Mouse (Mus musculus) 3T3-L1 (cell line): Measurements from ENCODE around the gene Kars.

Source experiments
- DNase-seq: peaks from one replicate; pipeline ENCODE4 v3.0.0-alpha.2; 2015; ENCODE audit warnings: low read depth, low spot score

Kars gene

DNA sequence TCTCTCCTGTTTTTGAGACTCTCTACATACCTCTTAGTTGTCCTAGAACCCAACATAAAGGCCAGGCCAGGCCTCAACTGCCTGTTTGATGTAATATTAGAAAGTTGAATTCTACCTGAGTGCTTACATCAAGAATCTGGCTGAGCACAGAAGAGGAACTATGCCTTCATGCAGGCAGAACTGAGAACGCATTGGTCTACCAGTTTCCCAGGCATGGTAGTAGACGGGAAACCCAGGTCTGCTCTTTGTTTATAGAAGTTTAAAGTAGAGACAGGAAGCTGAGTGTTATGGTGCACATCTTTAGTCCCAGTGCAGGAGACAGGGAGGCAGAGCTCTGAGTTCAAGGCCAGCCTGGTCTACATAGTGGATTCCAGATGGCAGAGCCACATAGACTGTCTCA lies 64.0 kb downstream of the Kars start:
- no peak for DNase-seq

DNA sequence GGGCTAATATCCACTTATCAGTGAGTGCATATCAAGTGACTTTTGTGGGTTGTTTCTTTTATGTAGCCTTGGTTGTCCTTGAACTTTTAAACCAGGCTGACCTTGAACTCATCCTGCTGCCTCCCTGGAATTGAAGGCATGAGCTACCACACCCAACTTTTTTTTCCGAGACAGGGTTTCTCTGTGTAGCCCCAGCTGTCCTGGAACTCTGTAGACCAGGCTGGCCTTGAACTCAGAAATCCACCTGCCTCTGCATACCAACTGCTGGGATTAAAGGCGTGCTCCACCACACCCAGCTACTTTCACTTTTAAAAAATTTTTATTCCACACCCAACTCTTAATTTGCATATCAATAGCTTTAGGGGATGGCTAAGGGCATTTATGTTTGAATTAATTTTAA lies 67.6 kb downstream of the Kars start:
- DNase-seq = no peak
